9 mouse cellular contexts compared by ENCODE assay signal in genomic region chr13:49147007-49147857, GRCm38 (mm10). TPM values are rescaled to one million over a fixed set of nuclear protein-coding genes. Genes with fewer than 3 reads are reported as not detected.
A peak's percentile ranks its signal among the peaks of the same experiment; 100 is the strongest.
DNase-seq lines count a peak whose midpoint lies in the region; ATAC-seq lines count a peak whose summit lies in the region.
"Had no signal": no experiment of that assay in that cellular context is flagged by ENCODE, and none has a peak within 500 bp of the region (broad histone marks: within the 10 kb centered on the region; RNA-seq: fewer than 3 reads in every experiment).

No protein-coding gene starts in this region.

- WGBS in forebrain, embryonic 15.5 days, result under 1% methylated on average over 97 of the region's 98 CpGs
- under 1% methylated on average over 74 of the region's 98 CpGs for WGBS in hindbrain, embryonic 14.5 days
- WGBS in neural tube, embryonic 13.5 days, result under 1% methylated on average over 83 of the region's 98 CpGs

- peak overlapping the region; percentile 88 for H3K4me3 ChIP-seq in megakaryocyte, embryonic 14.5 days (replicated peaks)
- H3K4me3 ChIP-seq in brown adipose tissue, adult 24 weeks (ENCODE audit: insufficient read depth, low read depth, low read length), result peak overlapping the region; percentile 47
- peak overlapping the region; percentile 99 for H3K4me3 ChIP-seq in forebrain, embryonic 15.5 days
- H3K4me3 ChIP-seq in hindbrain, embryonic 14.5 days (replicated peaks; ENCODE audit: low read length), result peak overlapping the region; percentile 90
- H3K4me3 ChIP-seq in neural tube, embryonic 13.5 days, result peak overlapping the region; percentile 97

- ATAC-seq in megakaryocyte, adult 5-6 weeks (ENCODE audit: poor library complexity, severe bottlenecking), result no peak
- peak; percentile 83 for ATAC-seq in forebrain, embryonic 15.5 days (replicated peaks)
- ATAC-seq in hindbrain, embryonic 14.5 days (ENCODE audit: low FRiP score), result peak; percentile 82
- ATAC-seq in neural tube, embryonic 13.5 days (ENCODE audit: low read depth), result peak; percentile 85

- H3K9me3 ChIP-seq in megakaryocyte, embryonic 14.5 days, result no peaks in the 10 kb centered on the region
- no peaks in the 10 kb centered on the region for H3K9me3 ChIP-seq in forebrain, embryonic 15.5 days
- H3K9me3 ChIP-seq in hindbrain, embryonic 14.5 days (ENCODE audit: control insufficient read depth, low read length), result no peaks in the 10 kb centered on the region
- no peaks in the 10 kb centered on the region for H3K9me3 ChIP-seq in neural tube, embryonic 13.5 days

- H3K9ac ChIP-seq in forebrain, embryonic 15.5 days (replicated peaks), result peak overlapping the region; percentile 98
- peak overlapping the region; percentile 97 for H3K9ac ChIP-seq in hindbrain, embryonic 14.5 days
- peak overlapping the region; percentile 98 for H3K9ac ChIP-seq in neural tube, embryonic 13.5 days

- peak overlapping the region; percentile 95 for H3K4me2 ChIP-seq in forebrain, embryonic 15.5 days (replicated peaks)
- H3K4me2 ChIP-seq in hindbrain, embryonic 14.5 days (replicated peaks), result peak overlapping the region; percentile 96
- peak overlapping the region; percentile 98 for H3K4me2 ChIP-seq in neural tube, embryonic 13.5 days

- DNase-seq in hindbrain, embryonic 14.5 days (ENCODE audit: low spot score), result peak; percentile 65
- DNase-seq in left cerebral cortex, postnatal 4 days, result peak; percentile 56
- DNase-seq in adipocyte (ENCODE audit: low spot score), result no peak

- intact Hi-C loops in left cerebral cortex, postnatal 4 days (cut with DNase I), result loop anchor here (5.0 kb wide), 1 partner anchor 45 kb away; no protein-coding TSS in a partner anchor

- no peaks in the 10 kb centered on the region for H3K36me3 ChIP-seq in megakaryocyte, embryonic 14.5 days (replicated peaks; ENCODE audit: low read length)
- H3K36me3 ChIP-seq in forebrain, embryonic 15.5 days, result no peaks in the 10 kb centered on the region
- H3K36me3 ChIP-seq in hindbrain, embryonic 14.5 days (replicated peaks; ENCODE audit: control insufficient read depth, insufficient read depth), result 0 out of 2 replicates have a peak, but pooled peaks cover 3% of the 10 kb centered on the region
- no peaks in the 10 kb centered on the region for H3K36me3 ChIP-seq in neural tube, embryonic 13.5 days

- H3K4me1 ChIP-seq in megakaryocyte, embryonic 14.5 days, result peaks cover 22% of the 10 kb centered on the region
- no peaks in the 10 kb centered on the region for H3K4me1 ChIP-seq in brown adipose tissue, adult 24 weeks (ENCODE audit: control insufficient read depth, insufficient read depth, insufficient read length, low read length)
- H3K4me1 ChIP-seq in forebrain, embryonic 15.5 days, result peaks cover 48% of the 10 kb centered on the region
- peaks cover 32% of the 10 kb centered on the region for H3K4me1 ChIP-seq in hindbrain, embryonic 14.5 days (replicated peaks; ENCODE audit: control insufficient read depth, insufficient read depth, low read length)
- H3K4me1 ChIP-seq in neural tube, embryonic 13.5 days (replicated peaks), result peaks cover 49% of the 10 kb centered on the region

- H3K27ac ChIP-seq in brown adipose tissue, adult 24 weeks (replicated peaks; ENCODE audit: low read depth, low read length), result no peak overlapping the region
- peak overlapping the region; percentile 94 for H3K27ac ChIP-seq in forebrain, embryonic 15.5 days (replicated peaks)
- peak overlapping the region; percentile 92 for H3K27ac ChIP-seq in hindbrain, embryonic 14.5 days
- peak overlapping the region; percentile 93 for H3K27ac ChIP-seq in neural tube, embryonic 13.5 days (replicated peaks)
- H3K27ac ChIP-seq: macrophage had no signal

- peaks cover 97% of the 10 kb centered on the region for H3K27me3 ChIP-seq in megakaryocyte, embryonic 14.5 days (replicated peaks)
- H3K27me3 ChIP-seq in forebrain, embryonic 15.5 days, result no peaks in the 10 kb centered on the region
- no peaks in the 10 kb centered on the region for H3K27me3 ChIP-seq in hindbrain, embryonic 14.5 days (ENCODE audit: control insufficient read depth, insufficient read depth, low read length)
- peaks cover 16% of the 10 kb centered on the region for H3K27me3 ChIP-seq in neural tube, embryonic 13.5 days

RNA-seq across cellular contexts. Expression of gene Wnk2, which starts 0.6 kb away (rescaled TPM):
- polyA plus RNA-seq in megakaryocyte, embryonic 14.5 days (2012; ENCODE audit: insufficient read depth, low replicate concordance), result 0.02 and 0.35 TPM in 2 replicates
- total RNA-seq in megakaryocyte, adult 5-6 weeks (2015), result 0.66 and 1.6 TPM in 2 replicates
- 0.33 and 0.48 TPM in 2 replicates for total RNA-seq in megakaryocyte, adult 5-6 weeks (2017)
- 0.63 TPM in 1 of 2 replicates, not detected in the other for polyA plus RNA-seq in brown adipose tissue, adult 24 weeks (2012; ENCODE audit: insufficient read depth, insufficient read length, missing spikeins)
- polyA plus RNA-seq in forebrain, embryonic 15.5 days (2015; fragmentation: Nextera tagmentation; extraction: Ambion mirVana), result 21.6 and 21.9 TPM in 2 replicates
- 23.3 and 28.0 TPM in 2 replicates for polyA plus RNA-seq in hindbrain, embryonic 14.5 days (2014; fragmentation: Nextera tagmentation; extraction: Ambion mirVana)
- total RNA-seq in left cerebral cortex, postnatal 4 days (2021), result 100 to 1,000 TPM; 134 to 137 TPM
- polyA plus RNA-seq in neural tube, embryonic 13.5 days (2015; fragmentation: Nextera tagmentation; extraction: Ambion mirVana), result 17.2 and 17.9 TPM in 2 replicates
- polyA plus RNA-seq: macrophage had no signal

RNA-seq across cellular contexts. Expression of gene Ninj1, which starts 40.1 kb away (rescaled TPM):
- 422 and 866 TPM in 2 replicates for polyA plus RNA-seq in megakaryocyte, embryonic 14.5 days (2012; ENCODE audit: insufficient read depth, low replicate concordance)
- total RNA-seq in megakaryocyte, adult 5-6 weeks (2015), result 76.1 and 81.6 TPM in 2 replicates
- total RNA-seq in megakaryocyte, adult 5-6 weeks (2017), result 33.4 and 48.2 TPM in 2 replicates
- polyA plus RNA-seq in brown adipose tissue, adult 24 weeks (2012; ENCODE audit: insufficient read depth, insufficient read length, missing spikeins), result 57.7 and 90.3 TPM in 2 replicates
- polyA plus RNA-seq in forebrain, embryonic 15.5 days (2015; fragmentation: Nextera tagmentation; extraction: Ambion mirVana), result 21.1 and 22.0 TPM in 2 replicates
- 33.3 and 33.5 TPM in 2 replicates for polyA plus RNA-seq in hindbrain, embryonic 14.5 days (2014; fragmentation: Nextera tagmentation; extraction: Ambion mirVana)
- total RNA-seq in left cerebral cortex, postnatal 4 days (2021), result 10 to 100 TPM; 17.2 to 17.4 TPM
- 21.8 and 24.6 TPM in 2 replicates for polyA plus RNA-seq in neural tube, embryonic 13.5 days (2015; fragmentation: Nextera tagmentation; extraction: Ambion mirVana)

Comparison
In these comparisons a context has a peak if more than half of its experiments do, and no peak if none do; other contexts are left out.
1. H3K4me3 ChIP-seq: peak in every context shown above with its lines; median percentile 99 in forebrain, embryonic 15.5 days; 97 in neural tube, embryonic 13.5 days; 90 in hindbrain, embryonic 14.5 days; 88 in megakaryocyte, embryonic 14.5 days; 47 in brown adipose tissue, adult 24 weeks.
2. RNA of gene Wnk2, which starts 0.6 kb away (polyA plus RNA-seq): 23.3 to 28.0 TPM in hindbrain, embryonic 14.5 days, 21.6 to 21.9 TPM in forebrain, embryonic 15.5 days and 17.2 to 17.9 TPM in neural tube, embryonic 13.5 days; 0.63 TPM in brown adipose tissue, adult 24 weeks and 0.02 to 0.35 TPM in megakaryocyte, embryonic 14.5 days; every median in the first group is over 10 times any median in the second.
3. Peak in every context shown above with its lines, with median percentiles within 50 percentile points of each other: H3K4me2 ChIP-seq and H3K9ac ChIP-seq.